Mouse (Mus musculus): ENCODE measurements around the gene Rufy1.

Rufy1 gene

GRCm38 (mm10) chr11:50426056-50426455 is 4.9 kb downstream of the Rufy1 start:
- no peak for DNase-seq (ENCODE audit: low spot score)

- peak; percentile 21 for DNase-seq (ENCODE audit: low spot score)
Measured at GRCm38 (mm10) chr11:50421934-50422780, 8.8 kb downstream of the Rufy1 start.

GRCm38 (mm10) chr11:50421461-50421860 is 9.5 kb downstream of the Rufy1 start:
- no peak for DNase-seq (ENCODE audit: low spot score)

GRCm38 (mm10) chr11:50417856-50418255 is 13.1 kb downstream of the Rufy1 start:
- DNase-seq (ENCODE audit: low spot score) = no peak

- DNase-seq (ENCODE audit: low spot score) = no peak
Measured at GRCm38 (mm10) chr11:50415563-50416241, 15.2 kb downstream of the Rufy1 start.

GRCm38 (mm10) chr11:50407235-50407634 is 23.7 kb downstream of the Rufy1 start:
- no peak for DNase-seq (ENCODE audit: low spot score)

- DNase-seq (ENCODE audit: low spot score) = no peak
Measured at GRCm38 (mm10) chr11:50403367-50404014, 27.4 kb downstream of the Rufy1 start.

- no peak for DNase-seq (ENCODE audit: low spot score)
Measured at GRCm38 (mm10) chr11:50402481-50402880, 28.4 kb downstream of the Rufy1 start.

GRCm38 (mm10) chr11:50398803-50399202 is 32.1 kb downstream of the Rufy1 start:
- DNase-seq (ENCODE audit: low spot score) = no peak

GRCm38 (mm10) chr11:50397316-50397715 is 33.6 kb downstream of the Rufy1 start:
- no peak for DNase-seq (ENCODE audit: low spot score)

GRCm38 (mm10) chr11:50396766-50397307 is 34.1 kb downstream of the Rufy1 start:
- DNase-seq (ENCODE audit: low spot score) = no peak

- no peak for DNase-seq (ENCODE audit: low spot score)
Measured at GRCm38 (mm10) chr11:50394731-50395130, 36.2 kb downstream of the Rufy1 start.

- DNase-seq (ENCODE audit: low spot score) = no peak
Measured at GRCm38 (mm10) chr11:50393306-50393705, 37.6 kb downstream of the Rufy1 start.

- DNase-seq (ENCODE audit: low spot score) = no peak
Measured at GRCm38 (mm10) chr11:50391272-50391960, 39.5 kb downstream of the Rufy1 start.

- no peak for DNase-seq (ENCODE audit: low spot score)
Measured at GRCm38 (mm10) chr11:50389616-50390015, 41.3 kb downstream of the Rufy1 start.

- DNase-seq (ENCODE audit: low spot score) = no peak
Measured at GRCm38 (mm10) chr11:50389011-50389410, 41.9 kb downstream of the Rufy1 start.

GRCm38 (mm10) chr11:50388217-50388929 is 42.6 kb downstream of the Rufy1 start:
- DNase-seq (ENCODE audit: low spot score) = no peak

GRCm38 (mm10) chr11:50387697-50388096 is 43.2 kb downstream of the Rufy1 start:
- no peak for DNase-seq (ENCODE audit: low spot score)

GRCm38 (mm10) chr11:50387167-50387679 is 43.7 kb downstream of the Rufy1 start:
- DNase-seq (ENCODE audit: low spot score) = no peak

- DNase-seq (ENCODE audit: low spot score) = no peak
Measured at GRCm38 (mm10) chr11:50381311-50381710, 49.6 kb downstream of the Rufy1 start.

Data from urinary bladder, postnatal 25 days (tissue).